10 mouse cellular contexts compared by ENCODE assay signal in genomic region chr3:159782222-159782844, GRCm38 (mm10). TPM values are rescaled to one million over a fixed set of nuclear protein-coding genes. Genes with fewer than 3 reads are reported as not detected.
DNase-seq lines count a peak whose midpoint lies in the region; ATAC-seq and TF ChIP-seq lines count a peak whose summit lies in the region.
"Had no signal": no experiment of that assay in that cellular context is flagged by ENCODE, and none has a peak within 500 bp of the region (broad histone marks: within the 10 kb centered on the region; RNA-seq: fewer than 3 reads in every experiment).

No protein-coding gene starts in this region.

- TF ChIP-seq CTCF in intestine, postnatal 0 days (IDR thresholded peaks at IDR 0.05; ENCODE audit: low read depth): no peak

- H3K4me3 ChIP-seq in intestine, embryonic 14.5 days (ENCODE audit: low read depth, low read length): no peak overlapping the region
- H3K4me3 ChIP-seq in intestine, postnatal 0 days (ENCODE audit: low read depth, low read length): no peak overlapping the region
- no peak overlapping the region for H3K4me3 ChIP-seq in hindbrain, embryonic 14.5 days (replicated peaks; ENCODE audit: low read length)

- no peak for DNase-seq in intestine, embryonic 14.5 days (ENCODE audit: low spot score)
- peak; percentile 75 for DNase-seq in embryo, embryonic 11 days
- peak; percentile 42 for DNase-seq in hindbrain, embryonic 14.5 days (ENCODE audit: low spot score)
- DNase-seq in neural tube, embryonic 10.5 days (ENCODE audit: extremely low spot score, low spot score): peak; percentile 49
- DNase-seq in T-cell, adult 2 months (ENCODE audit: low spot score): no peak
- no peak for DNase-seq in left cerebral cortex, adult 18-20 months (ENCODE audit: low spot score in 2 of 2)
- DNase-seq in liver: no peak
- DNase-seq: spleen, adult 18-20 months had no signal

- 6% methylated on average over 13 of the region's 13 CpGs for WGBS in intestine, embryonic 14.5 days
- 8% methylated on average over 13 of the region's 13 CpGs for WGBS in intestine, postnatal 0 days
- WGBS in hindbrain, embryonic 14.5 days: 5% methylated on average over 13 of the region's 13 CpGs

- no peak overlapping the region for H3K9ac ChIP-seq in intestine, embryonic 14.5 days (ENCODE audit: low read length)
- no peak overlapping the region for H3K9ac ChIP-seq in intestine, postnatal 0 days (ENCODE audit: low read depth, low read length)
- no peak overlapping the region for H3K9ac ChIP-seq in hindbrain, embryonic 14.5 days

- no peaks in the 10 kb centered on the region for H3K36me3 ChIP-seq in intestine, embryonic 14.5 days (ENCODE audit: control insufficient read depth, insufficient read depth, low read length)
- no peaks in the 10 kb centered on the region for H3K36me3 ChIP-seq in intestine, postnatal 0 days (ENCODE audit: control insufficient read depth, insufficient read depth)
- H3K36me3 ChIP-seq in hindbrain, embryonic 14.5 days (replicated peaks; ENCODE audit: control insufficient read depth, insufficient read depth): no peaks in the 10 kb centered on the region

- peak overlapping the region; percentile 24 for H3K4me2 ChIP-seq in intestine, embryonic 14.5 days (ENCODE audit: low read length)
- no peak overlapping the region for H3K4me2 ChIP-seq in intestine, postnatal 0 days (replicated peaks; ENCODE audit: low read depth)
- peak overlapping the region; percentile 34 for H3K4me2 ChIP-seq in hindbrain, embryonic 14.5 days (replicated peaks)

- H3K4me1 ChIP-seq in intestine, embryonic 14.5 days (replicated peaks; ENCODE audit: control insufficient read depth, insufficient read depth, low read length): no peaks in the 10 kb centered on the region
- H3K4me1 ChIP-seq in intestine, postnatal 0 days (replicated peaks; ENCODE audit: control insufficient read depth, insufficient read depth, low read length): no peaks in the 10 kb centered on the region
- 0 out of 2 replicates have a peak, but pooled peaks cover 7% of the 10 kb centered on the region for H3K4me1 ChIP-seq in hindbrain, embryonic 14.5 days (replicated peaks; ENCODE audit: control insufficient read depth, insufficient read depth, low read length)

- no peak overlapping the region for H3K27ac ChIP-seq in intestine, embryonic 14.5 days (ENCODE audit: low read depth)
- H3K27ac ChIP-seq in intestine, postnatal 0 days (ENCODE audit: low read depth, low read length): no peak overlapping the region
- H3K27ac ChIP-seq in hindbrain, embryonic 14.5 days: no peak overlapping the region

- ATAC-seq in intestine, embryonic 14.5 days (replicated peaks; ENCODE audit: low FRiP score, low TSS enrichment, low read depth): peak; percentile 75
- ATAC-seq in intestine, postnatal 0 days: no peak
- ATAC-seq in hindbrain, embryonic 14.5 days (ENCODE audit: low FRiP score): peak; percentile 78
- ATAC-seq: inflammation-experienced regulatory T-cells, adult 6 months had no signal

- no peaks in the 10 kb centered on the region for H3K27me3 ChIP-seq in intestine, embryonic 14.5 days (replicated peaks; ENCODE audit: control insufficient read depth, insufficient read depth, low read length)
- H3K27me3 ChIP-seq in intestine, postnatal 0 days (replicated peaks; ENCODE audit: control insufficient read depth, insufficient read depth, low read length): no peaks in the 10 kb centered on the region
- H3K27me3 ChIP-seq in hindbrain, embryonic 14.5 days (ENCODE audit: control insufficient read depth, insufficient read depth, low read length): no peaks in the 10 kb centered on the region

- H3K9me3 ChIP-seq in intestine, embryonic 14.5 days (ENCODE audit: control insufficient read depth, low read length): no peaks in the 10 kb centered on the region
- H3K9me3 ChIP-seq in intestine, postnatal 0 days (ENCODE audit: control insufficient read depth): no peaks in the 10 kb centered on the region
- H3K9me3 ChIP-seq in hindbrain, embryonic 14.5 days (ENCODE audit: control insufficient read depth, low read length): no peaks in the 10 kb centered on the region

RNA-seq across cellular contexts. Expression of gene Wls, which starts 57.1 kb away (rescaled TPM):
- polyA plus RNA-seq in intestine, embryonic 14.5 days (2014; fragmentation: Nextera tagmentation; extraction: Ambion mirVana): 101 and 121 TPM in 2 replicates
- 30.3 and 30.5 TPM in 2 replicates for polyA plus RNA-seq in intestine, postnatal 0 days (2015; fragmentation: Nextera tagmentation; extraction: Ambion mirVana)
- 87.9 and 98.1 TPM in 2 replicates for polyA plus RNA-seq in hindbrain, embryonic 14.5 days (2014; fragmentation: Nextera tagmentation; extraction: Ambion mirVana)
- total RNA-seq in left cerebral cortex, adult 18-20 months (2021): 10 to 100 TPM; 39.7 to 40.5 TPM

Comparison
In these comparisons a context has a peak if more than half of its experiments do, and no peak if none do; other contexts are left out.
1. DNase-seq: peak in embryo, embryonic 11 days (single experiment), hindbrain, embryonic 14.5 days (single experiment) and neural tube, embryonic 10.5 days (single experiment); none in intestine, embryonic 14.5 days (single experiment), T-cell, adult 2 months (single experiment), left cerebral cortex, adult 18-20 months (0 of 2) and liver (single experiment).